9 mouse cellular contexts compared by ENCODE assay signal in genomic region chr1:52454509-52455001, GRCm38 (mm10). TPM values are rescaled to one million over a fixed set of nuclear protein-coding genes. Genes with fewer than 3 reads are reported as not detected.
DNase-seq lines count a peak whose midpoint lies in the region; ATAC-seq and TF ChIP-seq lines count a peak whose summit lies in the region.
"Had no signal": no experiment of that assay in that cellular context is flagged by ENCODE, and none has a peak within 500 bp of the region (broad histone marks: within the 10 kb centered on the region; RNA-seq: fewer than 3 reads in every experiment).

No protein-coding gene starts in this region.

- intact Hi-C loops in gastrocnemius, postnatal 14 days (cut with DNase I; ENCODE audit: low total_unique reads), result no loop called here

- no peaks in the 10 kb centered on the region for H3K27me3 ChIP-seq in liver, postnatal 0 days (ENCODE audit: insufficient read depth, low read length)
- H3K27me3 ChIP-seq: hindbrain, embryonic 12.5 days had no signal

- peak; percentile 73 for ATAC-seq in frontal cortex, adult (ENCODE audit: low TSS enrichment)
- peak; percentile 66 for ATAC-seq in CD4-positive, CD25-positive, alpha-beta regulatory T cell, adult 4 months
- peak; percentile 76 for ATAC-seq in liver, postnatal 0 days
- ATAC-seq in granulocyte monocyte progenitor cell, adult 5-6 weeks (replicated peaks; ENCODE audit: poor library complexity, severe bottlenecking), result no peak

- DNase-seq in frontal cortex, postnatal 14 days (ENCODE audit: low spot score in 2 of 2), result no peak
- DNase-seq in gastrocnemius, postnatal 14 days, result peak; percentile 12
- DNase-seq in liver, postnatal 0 days, result no peak
- no peak for DNase-seq in thymus, postnatal 0 days (ENCODE audit: low spot score)
- no peak for DNase-seq in urinary bladder, adult 2 months (ENCODE audit: low spot score)

- no peak for TF ChIP-seq CTCF in liver, postnatal 0 days (IDR thresholded peaks at IDR 0.05; ENCODE audit: low read depth)

- 0 out of 2 replicates have a peak, but pooled peaks cover 4% of the 10 kb centered on the region for H3K36me3 ChIP-seq in liver, postnatal 0 days (replicated peaks; ENCODE audit: insufficient read depth, low read length)
- H3K36me3 ChIP-seq: hindbrain, embryonic 12.5 days had no signal

- no peak overlapping the region for H3K4me2 ChIP-seq in liver, postnatal 0 days (ENCODE audit: low read depth, low read length)
- H3K4me2 ChIP-seq: hindbrain, embryonic 12.5 days had no signal

- no peak overlapping the region for H3K9ac ChIP-seq in liver, postnatal 0 days (replicated peaks)
- H3K9ac ChIP-seq: hindbrain, embryonic 12.5 days had no signal

- TF ChIP-seq EP300 in liver, postnatal 0 days (IDR thresholded peaks at IDR 0.05; ENCODE audit: low read depth), result peak; percentile 68

- H3K27ac ChIP-seq in liver, postnatal 0 days (ENCODE audit: low read depth), result no peak overlapping the region
- H3K27ac ChIP-seq: hindbrain, embryonic 12.5 days had no signal

- no peak overlapping the region for H3K4me3 ChIP-seq in liver, postnatal 0 days (ENCODE audit: low read depth, low read length)
- H3K4me3 ChIP-seq: hindbrain, embryonic 12.5 days had no signal

- WGBS in liver, postnatal 0 days (ENCODE audit: insufficient replicate concordance), result 55% methylated on average over 3 of the region's 3 CpGs

- H3K4me1 ChIP-seq in liver, postnatal 0 days (ENCODE audit: insufficient read depth), result 0 out of 2 replicates have a peak, but pooled peaks cover 2% of the 10 kb centered on the region
- H3K4me1 ChIP-seq: hindbrain, embryonic 12.5 days had no signal

- H3K9me3 ChIP-seq in liver, postnatal 0 days (ENCODE audit: low read length), result no peaks in the 10 kb centered on the region
- H3K9me3 ChIP-seq: hindbrain, embryonic 12.5 days had no signal

RNA-seq across cellular contexts. Expression of gene Nab1, which starts 45.9 kb away (rescaled TPM):
- 10 to 100 TPM; 16.0 to 21.9 TPM for polyA plus RNA-seq in CD4-positive, CD25-positive, alpha-beta regulatory T cell, adult 4 months (2017; shearing (Covaris generic))
- total RNA-seq in gastrocnemius, postnatal 14 days (2021), result 10 to 100 TPM; 12.7 to 15.7 TPM
- 20.3 and 20.9 TPM in 2 replicates for polyA plus RNA-seq in liver, postnatal 0 days (2015; fragmentation: Nextera tagmentation; extraction: Ambion mirVana)
- 13.6 and 18.1 TPM in 2 replicates for polyA plus RNA-seq in thymus, postnatal 0 days (2015; fragmentation: Nextera tagmentation; extraction: Ambion mirVana)
- 35.2 and 40.1 TPM in 2 replicates for polyA plus RNA-seq in urinary bladder, adult 2 months (2012; rRNA removed)
- 27.4 and 30.8 TPM in 2 replicates for total RNA-seq in granulocyte monocyte progenitor cell, adult 5-6 weeks (2014; fragmentation: Nextera tagmentation)
- 28.0 and 35.1 TPM in 2 replicates for total RNA-seq in granulocyte monocyte progenitor cell, adult 5-6 weeks (2017)
